Mouse (Mus musculus) liver, embryonic 14.5 days (tissue): ENCODE data around the gene Gp9.

Experiments
- CTCF ChIP-seq: IDR thresholded peaks from 2 replicates; pipeline ENCODE4 v1.5.1; 2016; ENCODE audit warnings: antibody characterized with exemption, low read depth, control low read depth
- EP300 ChIP-seq: IDR thresholded peaks from 2 replicates; pipeline ENCODE4 v1.6.1; 2016; ENCODE audit warnings: antibody characterized with exemption, low read depth

GRCm38 (mm10) chr6:87739898-87740297 lies 38.0 kb upstream of the Gp9 start:
- TF ChIP-seq CTCF, result no peak
- TF ChIP-seq EP300, result no peak
